Mouse (Mus musculus): ENCODE measurements around the gene B3gntl1.
"Not testable (repeated sequence)": the region's sequence is repeated elsewhere in the genome, so short reads cannot be mapped to it uniquely, and the experiment has no call there.

Gene B3gntl1

DNA sequence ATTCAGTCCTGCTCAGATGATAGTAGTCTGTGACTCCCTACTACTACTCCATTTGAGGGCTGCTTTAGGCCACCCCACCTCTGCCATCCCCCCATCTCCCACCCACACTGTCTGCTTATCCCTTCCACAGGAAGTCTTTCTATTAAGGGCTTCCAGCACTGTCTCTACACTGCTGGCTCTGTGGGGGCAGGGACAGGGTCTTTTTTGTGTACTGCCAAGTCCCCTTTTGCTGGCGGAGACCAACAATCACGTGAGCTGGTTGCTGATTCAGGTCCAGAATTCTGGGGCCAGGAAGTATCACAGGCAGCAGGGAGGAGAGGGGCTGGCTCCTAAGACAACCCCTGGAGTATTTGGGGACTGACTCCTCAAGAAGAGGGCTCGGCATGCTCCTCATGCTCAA, 10.3 kb upstream of the B3gntl1 start:
- DNase-seq, result peak; percentile 24 to 47

DNA sequence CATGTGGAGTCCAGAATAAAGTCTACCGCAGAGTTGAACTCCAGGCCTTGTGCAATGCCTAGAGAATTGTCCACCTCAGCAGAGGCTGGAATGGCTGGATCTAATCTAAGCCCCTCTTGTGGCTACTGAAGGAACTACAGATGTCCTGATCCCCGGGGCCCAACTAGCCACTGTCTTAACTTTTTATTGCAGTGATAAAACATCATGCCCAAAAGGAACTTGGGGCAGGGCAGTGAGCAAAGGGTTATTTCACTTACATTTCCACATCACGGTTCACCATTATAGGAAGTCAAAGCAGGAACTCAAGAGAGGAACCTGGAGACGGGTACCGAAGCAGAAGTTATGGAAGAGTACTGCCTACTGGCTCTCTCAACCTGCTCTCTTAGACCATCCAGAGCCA, 7.8 kb upstream of the B3gntl1 start:
- peak; percentile 47 to 56 for DNase-seq

DNA sequence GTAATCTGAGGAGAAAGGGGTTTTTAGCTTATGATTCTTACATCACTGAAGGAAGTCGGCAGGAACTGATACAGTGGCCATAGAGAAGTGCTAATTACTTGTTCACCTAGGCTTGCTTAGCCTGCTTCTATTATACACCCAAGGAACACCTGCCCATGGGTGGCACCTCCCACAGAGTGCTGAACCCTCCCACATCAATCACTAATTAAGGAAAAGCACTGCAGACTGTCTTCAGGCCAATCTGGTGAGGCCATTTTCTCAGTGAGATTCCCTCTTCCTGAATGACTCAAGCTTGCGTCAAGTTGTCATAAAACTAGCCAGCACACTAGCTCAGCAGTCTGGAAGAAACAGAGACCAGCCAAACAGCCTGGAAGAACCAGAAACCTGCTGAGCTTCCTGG, 6.6 kb upstream of the B3gntl1 start:
- no peak for DNase-seq

DNA sequence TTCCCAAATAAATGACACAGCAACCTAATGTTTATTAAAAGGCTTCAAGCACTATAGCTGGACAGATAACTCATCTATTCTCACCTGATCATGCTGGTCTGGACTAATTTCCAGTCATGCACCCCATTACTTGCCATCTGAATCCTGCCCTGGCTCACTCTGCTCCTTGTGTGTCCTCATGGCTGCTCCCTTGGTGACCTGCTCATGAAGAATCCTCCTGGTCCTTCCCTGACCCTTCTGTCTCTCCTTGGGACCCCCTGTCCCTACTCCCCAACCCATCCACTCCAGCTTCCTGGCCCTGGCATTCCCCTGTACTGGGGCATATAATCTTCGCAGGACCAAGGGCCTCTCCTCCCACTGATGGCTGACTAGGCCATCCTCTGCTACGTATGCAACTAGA, 3.9 kb upstream of the B3gntl1 start:
- DNase-seq, result no peak

DNA sequence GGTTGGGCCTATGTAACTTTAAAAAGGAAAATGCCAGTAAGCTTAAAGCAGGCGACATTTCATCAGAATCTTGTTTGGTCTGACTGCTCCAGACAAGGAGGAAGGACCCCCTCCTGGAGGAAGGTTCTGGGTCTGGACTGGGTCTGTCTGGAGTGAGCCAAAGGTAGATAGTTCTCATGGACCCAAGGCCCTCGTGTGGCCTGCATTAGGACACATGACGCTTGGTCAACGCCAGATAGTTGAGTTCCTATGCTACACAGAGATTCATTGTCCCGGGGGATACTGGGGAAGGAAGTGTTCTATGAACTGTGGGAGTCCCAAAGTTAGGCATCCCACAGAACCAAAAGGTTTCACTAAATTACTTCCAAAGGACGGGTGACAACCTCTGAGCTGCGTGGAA, 676 bp upstream of the B3gntl1 start:
- peak in 1 of 2 experiments; percentile 17 for DNase-seq

DNA sequence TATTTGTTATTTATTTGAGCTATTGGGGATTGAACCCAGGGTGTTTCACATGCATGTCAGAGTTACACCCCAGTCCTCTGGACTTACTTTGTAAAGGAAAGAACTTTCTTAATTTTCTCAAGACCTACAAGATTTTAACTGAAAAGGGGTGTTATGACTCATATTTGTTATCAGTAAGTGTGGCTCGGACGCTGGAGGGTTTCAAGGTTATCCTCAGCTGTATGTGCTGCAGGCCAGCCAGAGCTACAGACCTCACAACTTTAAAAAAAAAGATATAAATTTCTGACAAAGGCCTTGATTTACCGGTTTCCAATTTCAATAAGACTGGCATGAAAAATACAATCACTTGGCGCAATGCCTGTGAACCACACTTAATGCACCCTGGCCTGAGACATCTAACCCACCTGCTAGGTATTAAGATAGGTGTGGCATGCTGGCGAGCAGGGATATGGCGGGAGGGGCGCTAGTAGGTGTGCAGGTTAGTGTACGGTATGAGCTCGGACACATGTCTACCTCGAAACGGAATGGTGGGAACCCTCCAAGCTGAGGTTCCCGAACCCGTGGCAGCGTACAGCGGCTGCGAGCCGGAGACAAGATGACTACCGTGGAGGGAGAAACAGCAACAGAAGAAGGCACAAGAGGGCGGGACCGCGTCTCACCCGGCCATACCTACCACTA, 502 bp downstream of the B3gntl1 start:
- DNase-seq, result no peak

DNA sequence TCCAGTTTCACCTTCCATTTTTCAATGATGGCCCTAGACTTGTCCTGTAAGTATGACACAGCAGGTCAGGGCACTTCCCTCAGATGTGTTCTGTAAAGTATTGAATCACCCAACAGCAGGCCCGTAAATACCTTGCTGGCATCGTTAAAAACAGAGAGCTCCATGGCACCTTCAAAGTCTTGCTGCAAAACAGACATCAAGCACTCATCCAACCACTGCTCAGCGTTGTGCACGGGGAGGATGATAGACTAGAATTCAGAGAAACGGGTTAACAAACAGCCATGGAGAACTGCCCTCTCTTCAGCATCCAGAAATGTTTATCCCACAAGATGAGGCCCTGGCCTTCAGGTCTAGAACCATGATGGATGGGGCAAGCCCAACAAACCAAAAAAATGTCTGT, 2.0 kb downstream of the B3gntl1 start:
- no peak for DNase-seq

DNA sequence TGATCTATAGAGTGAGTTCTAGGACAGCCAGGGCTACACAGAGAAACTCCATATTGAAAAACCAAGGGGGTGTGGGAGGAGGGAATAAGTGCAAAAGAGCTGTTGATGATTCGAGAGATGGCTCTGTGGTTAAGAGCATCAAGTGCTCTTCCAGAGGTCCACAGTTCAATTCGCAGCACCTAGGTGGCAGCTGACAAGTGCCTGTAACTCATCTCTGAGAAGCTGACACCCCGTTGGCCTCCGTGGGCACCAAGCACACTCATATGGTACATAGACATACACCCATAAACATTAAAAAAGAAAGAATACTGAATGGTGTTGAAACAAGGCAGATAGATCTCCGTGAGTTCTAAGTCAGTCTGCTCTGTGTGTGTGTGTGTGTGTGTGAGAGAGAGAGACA, 4.2 kb downstream of the B3gntl1 start:
- no peak for DNase-seq

DNA sequence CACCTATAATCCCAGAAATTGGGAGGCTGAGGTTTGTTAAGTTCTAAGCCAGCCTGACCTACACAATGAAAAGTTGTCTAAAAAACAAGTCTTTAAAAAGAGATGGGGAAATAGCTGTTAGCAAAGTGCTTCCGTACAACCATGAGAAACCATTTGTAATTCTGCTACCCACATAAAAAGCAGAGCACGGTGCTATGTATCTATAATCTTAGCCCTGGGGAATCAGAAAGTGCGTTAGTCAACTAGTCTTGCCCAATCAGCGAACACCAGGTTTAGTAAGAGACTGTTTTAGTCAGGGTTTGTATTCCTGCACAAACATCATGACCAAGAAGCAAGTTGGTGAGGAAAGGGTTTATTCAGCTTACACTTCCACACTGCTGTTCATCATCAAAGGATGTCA, 5.4 kb downstream of the B3gntl1 start:
- no peak for DNase-seq

DNA sequence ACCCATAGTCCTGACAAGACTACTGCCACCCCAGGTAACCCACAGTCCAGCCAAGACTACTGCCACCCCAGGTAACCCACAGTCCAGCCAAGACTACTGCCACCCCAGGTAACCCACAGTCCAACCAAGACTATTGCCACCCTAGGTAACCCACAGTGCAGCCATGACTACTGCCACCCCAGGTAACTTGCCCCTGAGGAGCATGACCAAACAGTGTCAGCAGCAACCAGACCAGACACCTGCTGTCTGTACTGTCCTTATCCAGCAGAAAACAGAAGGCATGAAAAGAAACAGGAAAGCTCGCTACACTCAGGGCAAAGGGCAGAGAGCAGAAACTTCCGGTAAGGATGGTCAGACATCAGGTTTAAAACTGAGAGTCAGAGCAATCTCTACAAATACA, 11.8 kb downstream of the B3gntl1 start:
- no peak for DNase-seq

DNA sequence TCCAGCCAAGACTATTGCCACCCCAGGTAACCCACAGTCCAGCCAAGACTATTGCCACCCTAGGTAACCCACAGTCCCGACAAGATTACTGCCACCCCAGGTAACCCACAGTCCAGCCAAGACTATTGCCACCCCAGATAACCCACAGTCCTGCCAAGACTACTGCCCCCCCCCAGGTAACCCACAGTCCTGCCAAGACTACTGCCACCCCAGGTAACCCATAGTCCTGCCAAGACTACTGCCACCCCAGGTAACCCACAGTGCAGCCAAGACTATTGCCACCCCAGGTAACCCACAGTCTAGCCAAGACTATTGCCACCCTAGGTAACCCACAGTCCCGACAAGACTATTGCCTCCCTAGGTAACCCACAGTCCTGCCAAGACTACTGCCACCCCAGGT, 12.3 kb downstream of the B3gntl1 start:
- not testable (repeated sequence) for DNase-seq

DNA sequence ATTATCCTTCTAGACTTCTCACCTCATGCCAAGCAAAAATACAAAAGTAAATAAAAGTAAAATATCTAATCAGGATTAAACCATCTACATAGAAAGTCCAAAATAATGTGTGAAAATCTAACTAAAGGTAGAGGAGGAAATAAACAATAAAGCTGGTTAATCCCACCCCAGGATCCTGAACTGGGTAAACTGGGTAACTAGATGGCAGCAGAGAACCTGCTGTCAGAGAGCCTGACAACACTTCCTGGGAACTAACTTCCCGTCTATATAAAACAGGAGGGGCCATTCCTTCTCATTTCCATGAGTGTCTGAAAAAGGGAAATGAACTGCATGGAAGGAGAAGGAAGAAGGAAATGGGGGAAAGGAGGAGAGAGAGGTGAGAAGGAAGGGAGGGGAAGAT, 14.8 kb downstream of the B3gntl1 start:
- no peak for DNase-seq

DNA sequence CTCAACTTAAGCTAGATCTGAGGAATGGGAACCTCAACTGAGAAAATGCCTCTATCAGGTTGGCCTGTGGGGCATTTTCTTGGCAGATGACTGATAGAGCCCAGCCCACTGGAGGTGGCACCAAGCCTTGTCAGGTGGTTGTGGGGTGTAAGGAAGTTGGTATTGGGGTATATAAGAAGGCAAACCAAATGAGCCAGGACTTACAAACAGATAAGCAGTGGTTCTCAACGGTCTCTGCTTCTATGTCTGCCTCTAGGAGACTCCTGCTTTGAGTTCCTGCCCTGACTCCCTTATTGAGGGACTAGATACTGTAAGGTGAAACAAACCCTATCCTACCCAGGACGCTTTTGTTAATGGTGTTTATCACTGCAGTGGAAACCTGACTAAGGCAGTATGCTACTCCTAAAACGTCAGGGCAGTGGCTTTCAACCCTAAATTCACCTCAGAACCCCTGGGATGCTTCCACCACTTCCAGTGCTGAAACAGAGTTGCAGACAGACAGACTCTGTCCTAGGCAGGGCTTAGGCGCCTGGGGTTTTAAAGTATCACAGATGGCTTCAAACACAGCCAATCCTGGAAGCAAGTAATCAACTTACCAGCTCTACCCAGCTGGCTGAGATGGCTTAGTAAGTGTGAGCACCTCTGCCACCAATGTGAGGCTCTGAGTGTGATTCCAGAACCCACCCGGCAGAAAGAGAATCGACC, 17.0 kb downstream of the B3gntl1 start:
- DNase-seq, result no peak

DNA sequence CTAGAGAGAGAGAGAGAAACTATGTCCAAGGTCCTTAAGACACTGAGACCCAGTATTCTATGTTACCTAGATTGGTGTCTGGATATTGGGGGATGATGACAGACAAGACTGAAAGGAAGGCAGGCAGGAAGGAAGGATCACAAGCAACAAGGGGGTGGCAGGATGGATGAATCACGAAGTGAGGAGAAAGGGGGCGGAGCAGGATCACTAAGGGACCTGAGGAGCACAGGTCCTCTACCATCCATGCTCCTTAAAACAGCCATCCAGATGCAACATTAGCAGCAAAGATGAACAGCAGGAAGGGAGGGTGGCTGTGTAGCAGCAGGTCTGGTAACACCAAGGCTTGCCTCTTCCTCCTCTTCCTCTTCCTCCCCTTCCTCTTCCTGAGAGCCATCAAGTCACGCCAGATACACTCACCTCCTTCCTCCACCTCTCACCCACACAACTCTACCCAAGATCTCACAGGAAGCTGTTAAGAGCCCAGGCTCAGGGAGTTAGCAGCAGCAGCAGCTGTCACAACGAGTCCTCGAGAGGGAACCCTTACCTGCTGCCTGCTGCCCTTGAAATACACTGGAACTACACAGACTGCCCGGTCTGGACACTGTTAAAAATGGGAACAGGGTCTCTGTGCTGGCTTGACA, 17.7 kb downstream of the B3gntl1 start:
- DNase-seq, result no peak

DNA sequence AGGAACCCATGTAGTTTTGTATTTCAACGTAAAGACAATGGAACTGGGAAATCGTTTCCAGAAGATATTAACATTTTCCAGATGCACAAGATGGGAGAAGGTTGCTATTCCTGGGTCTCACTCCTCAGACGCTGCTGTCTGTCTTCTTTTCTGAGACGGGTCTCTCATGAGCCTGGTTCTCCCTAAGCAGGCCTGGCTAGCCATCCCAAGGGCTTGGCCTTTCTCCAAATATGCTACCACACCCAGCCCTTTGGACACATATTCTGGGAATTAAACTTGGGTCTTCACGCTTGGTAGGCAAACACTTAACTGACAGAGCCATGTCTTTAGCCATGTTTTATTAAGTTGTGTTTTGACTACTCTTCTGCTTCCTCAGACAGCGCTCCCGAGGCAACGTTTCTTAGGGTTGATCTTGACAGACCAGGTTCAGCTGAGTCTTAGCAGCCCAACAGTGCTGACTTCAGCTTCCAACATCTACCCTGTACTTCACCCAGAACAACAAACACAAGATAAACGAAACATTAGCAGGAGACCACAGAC, 18.5 kb downstream of the B3gntl1 start:
- DNase-seq, result no peak

DNA sequence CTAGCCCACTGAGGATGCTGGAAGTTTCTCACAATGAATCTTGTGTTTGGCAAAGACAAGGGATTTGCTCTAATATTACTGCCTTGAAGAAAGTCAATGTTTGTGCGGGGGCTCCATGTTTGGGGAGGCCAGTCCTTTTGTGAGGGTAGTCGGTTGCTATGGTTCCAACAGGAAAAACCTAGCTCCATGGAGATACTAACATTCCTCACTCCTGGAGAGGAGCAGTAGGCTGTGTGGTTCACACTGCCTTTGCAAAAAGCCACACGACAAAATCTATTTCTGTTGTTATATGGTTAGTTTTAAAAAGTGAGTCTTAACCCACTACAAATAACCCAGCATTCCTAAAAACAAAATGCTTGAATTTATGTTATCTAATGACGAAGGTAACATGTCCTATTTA, 19.3 kb downstream of the B3gntl1 start:
- no peak for DNase-seq

DNA sequence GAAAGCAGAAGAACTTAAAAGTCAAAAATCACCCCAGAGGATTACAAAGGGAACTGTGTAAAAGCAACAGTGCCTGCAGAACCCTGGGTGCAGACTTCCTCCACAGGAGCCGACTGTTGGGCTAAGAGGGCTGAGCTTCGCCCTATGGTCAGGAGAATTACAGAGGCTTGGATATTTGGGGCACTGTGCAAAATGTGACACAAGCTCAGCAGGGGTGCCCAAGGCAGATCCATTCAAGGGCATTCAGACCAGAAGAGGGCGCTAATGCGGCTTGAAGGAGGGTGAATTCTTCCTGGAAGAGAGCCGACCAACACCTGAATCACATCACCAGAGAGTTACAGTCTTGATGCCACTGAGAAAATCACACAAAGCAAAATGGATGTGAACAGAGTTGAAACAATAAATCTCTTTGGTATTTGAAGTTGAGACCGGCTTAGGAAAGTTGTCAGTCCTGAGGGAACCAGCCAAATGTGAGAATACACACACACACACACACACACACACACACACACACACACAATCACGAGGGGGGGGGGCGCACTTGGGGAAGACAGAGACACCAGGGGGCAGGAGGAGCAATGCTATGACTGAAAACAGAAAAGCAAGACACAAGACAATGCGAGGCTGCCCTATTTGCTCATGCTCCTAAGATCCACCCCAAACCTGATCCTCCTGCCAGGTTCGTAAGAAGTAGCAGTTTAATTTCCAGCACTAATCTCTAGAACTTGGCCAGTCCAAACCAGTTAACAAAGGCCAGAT, 20.2 kb downstream of the B3gntl1 start:
- peak; percentile 85 to 92 for DNase-seq

DNA sequence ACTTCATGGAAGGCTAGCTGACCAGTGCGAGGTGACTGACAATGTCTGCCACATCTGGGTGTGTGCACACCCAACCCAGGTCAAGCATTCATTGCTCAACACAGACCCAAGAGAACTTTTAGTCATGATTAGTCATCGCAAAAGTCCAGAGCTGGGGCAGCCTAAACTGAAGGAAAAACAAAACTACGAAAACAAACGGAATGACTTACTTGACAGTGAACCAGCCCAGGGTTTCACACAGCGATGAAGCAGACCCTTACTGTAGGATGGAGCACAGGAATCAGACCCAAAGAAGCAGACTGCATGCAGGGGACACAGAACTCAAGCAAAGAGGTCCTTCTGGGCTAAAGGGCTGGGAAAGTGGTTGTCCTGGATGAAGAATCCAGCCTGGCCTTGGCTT, 21.0 kb downstream of the B3gntl1 start:
- DNase-seq, result no peak

DNA sequence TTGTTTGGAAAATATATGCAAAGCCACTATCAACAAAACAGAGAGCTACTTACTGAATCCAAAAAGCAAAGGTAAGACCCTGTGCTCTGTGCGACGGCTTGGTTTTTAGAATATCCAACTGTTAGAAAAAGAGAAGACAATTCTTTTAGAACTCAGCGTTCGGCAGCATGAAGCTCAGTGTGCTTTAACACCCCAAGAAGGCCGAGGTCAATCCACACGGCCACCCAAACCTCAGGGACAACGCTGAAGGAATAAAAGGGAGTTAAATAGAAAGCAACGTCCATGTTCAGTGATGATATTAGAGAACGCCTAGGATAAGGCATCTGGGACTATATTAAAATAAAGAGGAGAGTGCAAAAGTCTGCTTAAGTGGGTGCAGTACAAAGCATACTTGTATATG, 21.4 kb downstream of the B3gntl1 start:
- no peak for DNase-seq

DNA sequence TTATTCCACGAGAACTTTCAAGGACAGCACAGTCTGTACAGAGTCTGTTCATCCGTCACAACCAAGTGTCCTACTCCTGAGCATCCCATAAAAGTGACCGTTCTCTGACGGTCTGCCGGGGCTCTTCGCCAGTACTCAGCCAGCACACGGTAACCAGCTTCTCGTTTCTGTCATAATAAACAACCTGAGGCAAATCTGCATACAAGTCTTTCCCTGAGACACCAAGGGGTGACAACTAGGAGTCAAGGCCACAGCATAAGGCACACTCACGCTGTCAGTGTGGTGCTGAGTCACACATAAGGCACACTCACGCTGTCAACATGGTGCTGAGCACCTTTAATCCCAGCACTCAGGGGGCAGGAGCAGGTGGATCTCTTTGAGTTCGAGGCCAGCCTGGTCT, 22.3 kb downstream of the B3gntl1 start:
- no peak for DNase-seq

DNA sequence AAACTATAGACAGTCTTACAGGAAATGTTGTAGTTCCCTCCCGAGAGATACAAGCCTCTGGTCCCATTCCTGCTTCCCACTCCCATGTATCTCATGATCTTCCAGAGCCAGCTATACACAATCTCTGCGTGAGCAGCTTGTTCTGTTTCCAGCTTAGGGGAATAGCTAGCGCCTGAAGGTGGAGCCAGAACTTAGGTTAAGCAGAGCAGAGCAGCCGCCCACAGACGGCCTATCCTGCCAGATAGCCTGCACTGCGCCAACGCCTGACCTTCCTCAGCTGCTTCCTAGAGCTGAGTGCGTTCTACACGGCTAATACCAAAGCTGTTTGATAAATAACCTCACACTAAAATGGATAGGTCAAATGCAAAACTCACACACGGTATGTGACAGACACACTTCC, 23.1 kb downstream of the B3gntl1 start:
- peak in 1 of 2 experiments; percentile 34 for DNase-seq

DNA sequence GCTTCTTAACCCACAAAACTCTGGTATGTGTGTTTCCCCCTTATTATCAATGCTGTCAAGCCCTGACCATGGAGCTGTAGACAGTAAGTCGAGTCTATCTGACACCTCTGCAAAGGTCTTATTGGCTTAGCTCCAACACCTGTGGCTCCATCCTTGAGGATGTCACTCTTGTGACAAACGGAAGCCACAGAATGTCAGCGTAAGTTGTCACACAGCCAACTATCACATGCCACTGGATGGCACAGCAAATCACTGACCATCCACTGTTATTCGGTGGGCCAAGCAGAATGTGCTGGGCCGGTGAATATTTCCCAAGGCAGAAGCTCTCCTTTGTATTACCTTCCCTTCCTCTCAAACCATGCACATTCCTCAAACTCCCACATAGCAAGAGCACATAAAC, 24.8 kb downstream of the B3gntl1 start:
- DNase-seq, result no peak

DNA sequence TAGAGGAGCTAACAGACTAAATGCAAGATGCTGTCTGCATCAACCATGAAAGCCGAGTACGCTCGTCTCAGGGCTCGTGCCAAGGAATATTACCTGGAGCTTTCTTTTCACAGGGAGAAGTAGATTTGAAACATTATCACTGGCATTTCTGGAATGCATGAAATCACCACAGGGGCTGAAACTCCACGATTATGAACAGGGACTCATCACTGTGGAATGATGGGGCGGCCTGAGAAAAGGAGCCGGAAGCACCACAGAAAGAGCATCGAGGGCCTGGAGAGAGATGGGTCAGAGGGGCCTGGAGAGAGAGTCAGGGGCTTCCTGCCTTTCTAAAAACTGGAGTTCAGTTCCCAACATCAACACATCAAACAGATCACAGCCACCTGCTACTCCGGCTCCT, 25.6 kb downstream of the B3gntl1 start:
- no peak for DNase-seq

All from kidney, postnatal 25 days (tissue).